Mouse (Mus musculus) midbrain, embryonic 12.5 days (tissue): ENCODE data around the gene Zfp423. TPM values are rescaled to one million over a fixed set of nuclear protein-coding genes. Genes with fewer than 3 reads are reported as not detected.

Experiments
- ATAC-seq: fragments of 200-750 bp; cut with Nextera tagmentation; 2 replicates; pipeline ENCODE4 v1.8.0; 2017; ENCODE audit warnings: low read depth, moderate TSS enrichment, moderate library complexity; ENCODE audit not compliant: low FRiP score
- H3K27ac ChIP-seq: fragments of 300-500 bp; sonication (generic); replicated peaks from 2 replicates; pipeline ENCODE4 v1.5.1; 2016; ENCODE audit warnings: mild to moderate bottlenecking
- H3K27me3 ChIP-seq: fragments of 300-500 bp; sonication (generic); 2 replicates; pipeline ENCODE4 v1.6.1; 2016; ENCODE audit warnings: mild to moderate bottlenecking
- H3K36me3 ChIP-seq: fragments of 300-500 bp; sonication (generic); 2 replicates; pipeline ENCODE4 v1.6.1; 2016
- H3K4me1 ChIP-seq: fragments of 300-500 bp; sonication (generic); 2 replicates; pipeline ENCODE4 v1.6.1; 2016
- H3K4me2 ChIP-seq: fragments of 300-500 bp; sonication (generic); replicated peaks from 2 replicates; pipeline ENCODE4 v1.6.1; 2016; ENCODE audit warnings: mild to moderate bottlenecking, moderate library complexity
- H3K4me3 ChIP-seq: fragments of 300-500 bp; sonication (generic); 2 replicates; pipeline ENCODE4 v1.5.1; 2016; ENCODE audit warnings: mild to moderate bottlenecking
- H3K9ac ChIP-seq: fragments of 300-500 bp; sonication (generic); replicated peaks from 2 replicates; pipeline ENCODE4 v1.6.1; 2016; ENCODE audit warnings: mild to moderate bottlenecking, moderate library complexity
- H3K9me3 ChIP-seq: fragments of 300-500 bp; sonication (generic); 2 replicates; pipeline ENCODE4 v1.6.1; 2016; ENCODE audit warnings: mild to moderate bottlenecking
- WGBS: fragments of 180-500 bp; shearing (Covaris S2); methylation state at CpG from one replicate; pipeline ENCODE4 v1.1.7; 2016; 5-methylcytosine and 5-hydroxymethylcytosine counted together
- polyA plus RNA-seq: library from polyadenylated mRNA; unstranded; fragments of >200 nt; fragmentation: Nextera tagmentation; extraction: Ambion mirVana; gene quantifications from 2 replicates; pipeline ENCODE4 v1.2.1, GENCODE M21; 2016

Zfp423 gene
- polyA plus RNA-seq, 1 experiment from 2014 or later, result 47.9 TPM

GRCm38 (mm10) chr8:87663349-87664216 lies 295.8 kb downstream of the Zfp423 start:
- H3K4me1 ChIP-seq, result peaks cover 61% of the 10 kb centered on the region

GRCm38 (mm10) chr8:87662811-87663341 lies 296.5 kb downstream of the Zfp423 start:
- H3K27me3 ChIP-seq, result peaks cover 34% of the 10 kb centered on the region
- WGBS, result 2% methylated on average over 25 of the region's 25 CpGs

More at GRCm38 (mm10) chr8:87663349-87664216, 295.8 kb downstream of the Zfp423 start:
- Histone ChIP-seq H3K4me3 (peak overlapping the region; percentile 26), H3K9me3 (no peaks in the 10 kb centered on the region), H3K4me2 (peak overlapping the region; percentile 58), H3K36me3 (no peaks in the 10 kb centered on the region), H3K27me3 (peaks cover 34% of the 10 kb centered on the region), H3K27ac (peak overlapping the region; percentile 82), H3K9ac (peak overlapping the region; percentile 51)
- WGBS, result 14% methylated on average over 18 of the region's 18 CpGs
- peak; percentile 41 for ATAC-seq

GRCm38 (mm10) chr8:87662307-87662771 lies 297.1 kb downstream of the Zfp423 start:
- peak overlapping the region; percentile 26 for H3K4me3 ChIP-seq
- H3K4me1 ChIP-seq, result peaks cover 52% of the 10 kb centered on the region
- peak overlapping the region; percentile 51 for H3K9ac ChIP-seq
- peak overlapping the region; percentile 58 for H3K4me2 ChIP-seq
- no peaks in the 10 kb centered on the region for H3K36me3 ChIP-seq
- WGBS, result 3% methylated on average over 27 of the region's 27 CpGs
- H3K27ac ChIP-seq, result peak overlapping the region; percentile 82
- peaks cover 34% of the 10 kb centered on the region for H3K27me3 ChIP-seq
- ATAC-seq, result no peak
- no peaks in the 10 kb centered on the region for H3K9me3 ChIP-seq

More at GRCm38 (mm10) chr8:87662811-87663341, 296.5 kb downstream of the Zfp423 start:
- ATAC-seq, result peak; percentile 38
- no peaks in the 10 kb centered on the region for H3K9me3 ChIP-seq
- no peaks in the 10 kb centered on the region for H3K36me3 ChIP-seq
- peak overlapping the region; percentile 58 for H3K4me2 ChIP-seq
- peaks cover 55% of the 10 kb centered on the region for H3K4me1 ChIP-seq
- H3K27ac ChIP-seq, result peak overlapping the region; percentile 82
- peak overlapping the region; percentile 51 for H3K9ac ChIP-seq
- peak overlapping the region; percentile 26 for H3K4me3 ChIP-seq

GRCm38 (mm10) chr8:87660916-87661910 lies 298.2 kb downstream of the Zfp423 start:
- ATAC-seq, result no peak
- no peak overlapping the region for H3K4me3 ChIP-seq
- peaks cover 34% of the 10 kb centered on the region for H3K27me3 ChIP-seq
- peaks cover 59% of the 10 kb centered on the region for H3K4me1 ChIP-seq
- peak overlapping the region; percentile 72 for H3K27ac ChIP-seq
- no peak overlapping the region for H3K9ac ChIP-seq
- 6% methylated on average over 34 of the region's 34 CpGs for WGBS
- peak overlapping the region; percentile 52 for H3K4me2 ChIP-seq
- H3K9me3 ChIP-seq, result no peaks in the 10 kb centered on the region
- H3K36me3 ChIP-seq, result no peaks in the 10 kb centered on the region

- Histone ChIP-seq H3K9me3 (no peaks in the 10 kb centered on the region), H3K4me3 (peak overlapping the region; percentile 31), H3K4me2 (peak overlapping the region; percentile 52), H3K9ac (peak overlapping the region; percentile 39; the same call in 1 of the 2 replicates), H3K27ac (peak overlapping the region; percentile 72), H3K36me3 (no peaks in the 10 kb centered on the region), H3K27me3 (peaks cover 34% of the 10 kb centered on the region), H3K4me1 (peaks cover 59% of the 10 kb centered on the region)
- 3% methylated on average over 43 of the region's 43 CpGs for WGBS
- ATAC-seq, result no peak
Measured at GRCm38 (mm10) chr8:87660029-87660915, 299.1 kb downstream of the Zfp423 start.

- H3K9ac ChIP-seq, result no peak overlapping the region
Measured at GRCm38 (mm10) chr8:87657488-87657887, 301.9 kb downstream of the Zfp423 start.

GRCm38 (mm10) chr8:87656484-87657230 lies 302.7 kb downstream of the Zfp423 start:
- Histone ChIP-seq H3K36me3 (no peaks in the 10 kb centered on the region), H3K4me1 (peaks cover 33% of the 10 kb centered on the region), H3K4me2 (peak overlapping the region; percentile 59), H3K4me3 (peak overlapping the region; percentile 40), H3K27me3 (peaks cover 27% of the 10 kb centered on the region), H3K9me3 (no peaks in the 10 kb centered on the region), H3K27ac (no peak overlapping the region), H3K9ac (peak overlapping the region; percentile 24; the same call in 1 of the 2 replicates)
- peak; percentile 86 for ATAC-seq
- WGBS, result 7% methylated on average over 35 of the region's 35 CpGs

More at GRCm38 (mm10) chr8:87657488-87657887, 301.9 kb downstream of the Zfp423 start:
- peaks cover 28% of the 10 kb centered on the region for H3K27me3 ChIP-seq
- H3K4me2 ChIP-seq, result no peak overlapping the region
- peaks cover 40% of the 10 kb centered on the region for H3K4me1 ChIP-seq
- no peak overlapping the region for H3K4me3 ChIP-seq
- H3K9me3 ChIP-seq, result no peaks in the 10 kb centered on the region
- no peak for ATAC-seq
- H3K27ac ChIP-seq, result no peak overlapping the region
- no peaks in the 10 kb centered on the region for H3K36me3 ChIP-seq
- WGBS, result 81% methylated on average over 4 of the region's 4 CpGs

GRCm38 (mm10) chr8:87655946-87656345 lies 303.4 kb downstream of the Zfp423 start:
- Histone ChIP-seq H3K36me3 (no peaks in the 10 kb centered on the region), H3K4me2 (no peak overlapping the region; the same call in 1 of the 2 replicates), H3K27me3 (peaks cover 20% of the 10 kb centered on the region), H3K4me1 (peaks cover 26% of the 10 kb centered on the region), H3K27ac (no peak overlapping the region), H3K4me3 (no peak overlapping the region), H3K9me3 (no peaks in the 10 kb centered on the region), H3K9ac (no peak overlapping the region)
- no peak for ATAC-seq
- 81% methylated on average over 9 of the region's 9 CpGs for WGBS

GRCm38 (mm10) chr8:87647781-87648180 lies 311.6 kb downstream of the Zfp423 start:
- ATAC-seq, result no peak

GRCm38 (mm10) chr8:87645829-87646483 lies 313.4 kb downstream of the Zfp423 start:
- Histone ChIP-seq H3K9ac (no peak overlapping the region), H3K36me3 (no peaks in the 10 kb centered on the region), H3K9me3 (no peaks in the 10 kb centered on the region), H3K4me1 (peaks cover 17% of the 10 kb centered on the region; the same call in 1 of the 2 replicates), H3K27ac (peak overlapping the region; percentile 27; the same call in 1 of the 2 replicates), H3K27me3 (no peaks in the 10 kb centered on the region), H3K4me3 (no peak overlapping the region), H3K4me2 (no peak overlapping the region)
- ATAC-seq, result no peak
- 77% methylated on average over 5 of the region's 5 CpGs for WGBS

More at GRCm38 (mm10) chr8:87647781-87648180, 311.6 kb downstream of the Zfp423 start:
- H3K4me2 ChIP-seq, result no peak overlapping the region
- 74% methylated on average over 9 of the region's 9 CpGs for WGBS
- no peaks in the 10 kb centered on the region for H3K36me3 ChIP-seq
- no peaks in the 10 kb centered on the region for H3K9me3 ChIP-seq
- no peaks in the 10 kb centered on the region for H3K27me3 ChIP-seq
- H3K4me3 ChIP-seq, result no peak overlapping the region
- no peak overlapping the region for H3K27ac ChIP-seq
- H3K4me1 ChIP-seq, result peaks cover 17% of the 10 kb centered on the region; the same call in 1 of the 2 replicates
- no peak overlapping the region for H3K9ac ChIP-seq
